Mouse (Mus musculus) lung, embryonic 15.5 days (tissue): ENCODE data around the gene Lsp1. TPM values are rescaled to one million over a fixed set of nuclear protein-coding genes. Genes with fewer than 3 reads are reported as not detected.

Experiments
- ATAC-seq: fragments of 200-750 bp; cut with Nextera tagmentation; 2 replicates; pipeline ENCODE4 v1.8.0; 2017; ENCODE audit warnings: moderate number of reproducible peaks, borderline replicate concordance; ENCODE audit not compliant: low FRiP score, low TSS enrichment; ENCODE audit errors: extremely low read depth
- H3K27ac ChIP-seq: fragments of 300-500 bp; sonication (generic); 2 replicates; pipeline ENCODE4 v1.5.1; 2015; ENCODE audit warnings: moderate library complexity, mild to moderate bottlenecking, inconsistent platforms
- H3K27me3 ChIP-seq: fragments of 300-500 bp; sonication (generic); 2 replicates; pipeline ENCODE4 v1.6.1; 2015; ENCODE audit warnings: inconsistent platforms
- H3K36me3 ChIP-seq: fragments of 300-500 bp; sonication (generic); 2 replicates; pipeline ENCODE4 v1.6.1; 2015; ENCODE audit warnings: inconsistent platforms
- H3K4me1 ChIP-seq: fragments of 300-500 bp; sonication (generic); 2 replicates; pipeline ENCODE4 v1.6.1; 2015; ENCODE audit warnings: inconsistent platforms
- H3K4me2 ChIP-seq: fragments of 300-500 bp; sonication (generic); 2 replicates; pipeline ENCODE4 v1.6.1; 2015; ENCODE audit warnings: inconsistent platforms, mild to moderate bottlenecking, moderate library complexity
- H3K4me3 ChIP-seq: fragments of 300-500 bp; sonication (generic); 2 replicates; pipeline ENCODE4 v1.5.1; 2015; ENCODE audit warnings: mild to moderate bottlenecking, inconsistent platforms
- H3K9ac ChIP-seq: fragments of 300-500 bp; sonication (generic); 2 replicates; pipeline ENCODE4 v1.6.1; 2015; ENCODE audit warnings: inconsistent platforms
- H3K9me3 ChIP-seq: fragments of 300-500 bp; sonication (generic); 2 replicates; pipeline ENCODE4 v1.6.1; 2016; ENCODE audit warnings: inconsistent platforms
- WGBS: fragments of 180-500 bp; shearing (Covaris S2); methylation state at CpG from one replicate; pipeline ENCODE4 v1.1.7; 2015; 5-methylcytosine and 5-hydroxymethylcytosine counted together
- polyA plus RNA-seq: library from polyadenylated mRNA; unstranded; fragments of >200 nt; fragmentation: Nextera tagmentation; extraction: Ambion mirVana; gene quantifications from 2 replicates; pipeline ENCODE4 v1.2.1, GENCODE M21; 2015

Gene Lsp1
- polyA plus RNA-seq, 1 experiment from 2014 or later, result 130 TPM

DNA sequence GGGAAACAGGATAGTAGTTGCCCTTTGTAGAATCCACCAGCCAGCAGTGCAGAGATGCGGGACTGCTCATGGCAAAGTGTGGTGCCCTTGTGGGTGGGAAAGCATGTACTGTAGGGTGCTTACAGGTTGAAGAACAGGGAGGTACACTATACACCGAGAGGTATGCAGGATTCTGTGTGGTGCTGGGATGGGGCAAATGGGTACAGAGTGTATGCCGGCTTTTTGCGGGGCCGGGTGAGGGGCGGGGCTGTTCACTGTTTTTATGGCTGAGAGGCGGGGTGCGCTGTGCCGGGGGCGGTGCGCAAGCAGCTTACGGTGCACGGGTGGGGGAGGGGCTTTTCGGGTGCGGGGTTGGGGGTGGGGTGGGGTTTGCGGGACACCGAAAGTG, 72.1 kb downstream of the Lsp1 start, which contains the start of gene Mrpl23:
Gene Mrpl23 (plus strand): TSS at position 16 of the 388 bp plus-strand sequence.
- peaks cover 60% of the 10 kb centered on the region for H3K4me1 ChIP-seq

DNA sequence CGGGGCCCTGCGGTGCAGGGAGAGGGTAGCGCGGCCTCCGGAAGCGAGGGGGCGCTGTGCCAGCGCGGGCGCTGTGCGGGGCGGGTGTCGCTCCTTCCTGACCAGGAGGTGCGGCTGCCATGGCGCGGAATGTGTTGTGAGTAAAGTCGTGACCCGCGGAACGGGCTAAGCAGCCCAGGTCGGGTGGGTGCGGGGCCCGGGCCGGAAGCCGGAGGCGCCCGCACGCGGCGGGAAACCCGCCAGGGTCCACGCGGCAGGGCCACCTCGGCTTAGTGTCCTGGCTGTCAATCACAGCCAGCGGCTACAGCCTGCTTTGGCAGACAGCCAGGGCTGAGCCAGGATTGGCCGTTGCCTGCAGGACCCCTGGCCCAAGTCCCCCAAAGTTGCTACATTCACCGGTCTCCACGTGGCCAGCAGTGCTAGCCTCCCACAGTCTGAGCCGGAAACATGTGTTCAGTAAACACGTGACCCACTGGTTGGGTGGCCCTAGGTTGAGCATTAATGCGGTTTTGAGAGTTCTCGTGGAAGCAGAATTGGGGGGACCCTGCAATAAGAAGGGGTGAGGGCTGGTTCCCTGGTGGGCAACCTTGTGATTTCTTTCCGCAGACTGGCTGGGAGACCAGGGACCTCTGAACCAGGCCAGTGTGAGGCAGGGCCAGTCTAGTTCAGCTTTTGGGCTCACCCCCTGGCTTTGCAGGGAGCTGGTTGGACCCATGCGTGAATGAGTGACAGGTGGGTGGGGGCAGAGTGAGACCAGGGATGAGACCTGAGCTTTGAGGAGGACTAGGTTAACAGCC, 72.6 kb downstream of the Lsp1 start:
- H3K9ac ChIP-seq, result peak overlapping the region; percentile 68
- peak; percentile 81 for ATAC-seq
- H3K4me3 ChIP-seq, result peak overlapping the region; percentile 58
- peaks cover 57% of the 10 kb centered on the region for H3K4me1 ChIP-seq
- H3K9me3 ChIP-seq, result no peaks in the 10 kb centered on the region
- H3K36me3 ChIP-seq, result peaks cover 3% of the 10 kb centered on the region; the same call in 1 of the 2 replicates
- peak overlapping the region; percentile 63 for H3K4me2 ChIP-seq
- no peaks in the 10 kb centered on the region for H3K27me3 ChIP-seq
- peak overlapping the region; percentile 93 for H3K27ac ChIP-seq
- WGBS, result 2% methylated on average over 43 of the region's 44 CpGs

More for the DNA sequence above, 72.1 kb downstream of the Lsp1 start, which contains the start of gene Mrpl23:
- peak within 1 kb of the TSS; percentile 58 for H3K4me3 ChIP-seq
- peaks cover 3% of the 10 kb centered on the region; the same call in 1 of the 2 replicates for H3K36me3 ChIP-seq
- H3K27me3 ChIP-seq, result no peaks in the 10 kb centered on the region
- no peaks in the 10 kb centered on the region for H3K9me3 ChIP-seq
- WGBS, result 4% methylated on average over 17 of the region's 17 CpGs
- peak; percentile 63 for ATAC-seq
- H3K27ac ChIP-seq, result peak within 1 kb of the TSS; percentile 93
- H3K9ac ChIP-seq, result peak within 1 kb of the TSS; percentile 68
- H3K4me2 ChIP-seq, result peak within 1 kb of the TSS; percentile 63

DNA sequence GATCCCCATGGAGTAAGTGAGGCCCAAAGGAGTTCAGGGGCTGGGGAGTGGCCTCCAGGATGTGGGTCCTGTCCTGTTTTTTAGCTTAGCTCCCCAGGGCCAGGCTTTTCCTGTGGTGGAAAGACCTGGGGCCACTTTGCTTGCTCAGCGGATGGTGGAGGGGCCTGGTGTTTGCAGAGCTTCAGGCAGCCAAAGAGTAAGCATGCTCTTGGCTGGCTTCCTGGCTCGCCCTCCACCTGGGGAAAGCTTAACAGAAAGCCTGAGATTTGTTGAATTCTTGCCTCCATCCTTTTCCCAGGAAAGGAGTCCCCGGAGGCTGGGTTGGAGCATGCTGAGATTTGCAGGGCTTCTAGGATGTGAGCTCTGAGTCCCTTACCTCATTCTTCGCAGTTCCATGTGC, 74.5 kb downstream of the Lsp1 start:
- Histone ChIP-seq H3K4me3 (no peak overlapping the region), H3K4me2 (no peak overlapping the region; the same call in 1 of the 2 replicates), H3K4me1 (peaks cover 63% of the 10 kb centered on the region), H3K27ac (peak overlapping the region; percentile 93), H3K27me3 (no peaks in the 10 kb centered on the region), H3K36me3 (peaks cover 3% of the 10 kb centered on the region; the same call in 1 of the 2 replicates), H3K9me3 (no peaks in the 10 kb centered on the region), H3K9ac (peak overlapping the region; percentile 2; the same call in 1 of the 2 replicates)
- 42% methylated on average over 4 of the region's 4 CpGs for WGBS
- no peak for ATAC-seq

DNA sequence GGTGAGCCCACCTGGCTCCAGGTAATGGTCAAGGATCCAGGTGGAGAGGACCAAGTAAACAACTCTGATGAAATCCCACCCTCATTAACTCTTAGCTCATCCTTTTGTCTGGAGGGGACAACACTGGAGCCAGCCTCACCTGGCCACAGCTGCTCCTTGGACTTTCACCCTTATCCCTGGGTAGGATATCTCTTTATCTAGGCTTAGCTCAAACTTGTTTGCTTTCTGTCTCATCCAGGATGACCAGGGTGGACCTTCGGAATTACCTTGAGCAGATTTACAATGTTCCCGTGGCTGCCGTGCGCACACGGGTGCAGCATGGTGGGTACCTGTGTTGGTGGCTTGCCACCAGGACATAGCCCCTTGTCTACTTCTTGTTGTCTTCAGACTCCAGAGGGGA, 75.2 kb downstream of the Lsp1 start:
- WGBS, result 92% methylated on average over 5 of the region's 5 CpGs
- peaks cover 67% of the 10 kb centered on the region for H3K4me1 ChIP-seq
- no peaks in the 10 kb centered on the region for H3K27me3 ChIP-seq
- H3K9ac ChIP-seq, result 0 out of 2 replicates have a peak overlapping the region, but pooled peaks have one; percentile 2
- peak overlapping the region; percentile 93 for H3K27ac ChIP-seq
- no peaks in the 10 kb centered on the region for H3K9me3 ChIP-seq
- peaks cover 6% of the 10 kb centered on the region; the same call in 1 of the 2 replicates for H3K36me3 ChIP-seq
- H3K4me2 ChIP-seq, result no peak overlapping the region
- no peak overlapping the region for H3K4me3 ChIP-seq
- ATAC-seq, result no peak

DNA sequence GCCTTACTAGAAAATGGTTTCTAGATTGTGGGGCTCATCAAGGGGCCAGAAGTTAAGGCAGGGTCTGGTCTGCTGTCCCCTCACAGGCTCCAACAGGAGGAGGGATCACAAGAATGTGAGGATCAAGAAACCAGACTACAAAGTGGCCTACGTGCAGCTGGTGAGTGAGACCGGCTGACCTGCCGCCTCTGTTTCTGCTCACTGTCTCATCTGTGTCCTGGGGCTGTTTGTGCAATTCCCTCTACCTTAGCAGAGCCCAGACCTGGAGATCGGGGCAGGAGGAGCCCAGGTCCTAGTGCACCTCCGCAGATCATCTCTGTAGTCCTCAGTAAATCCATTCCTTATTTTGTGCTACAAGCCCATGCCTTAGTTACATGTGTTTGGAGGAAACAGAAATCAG, 76.6 kb downstream of the Lsp1 start:
- Histone ChIP-seq H3K27ac (no peak overlapping the region), H3K4me2 (no peak overlapping the region), H3K9me3 (no peaks in the 10 kb centered on the region), H3K4me1 (peaks cover 71% of the 10 kb centered on the region), H3K9ac (no peak overlapping the region), H3K36me3 (peaks cover 7% of the 10 kb centered on the region; the same call in 1 of the 2 replicates), H3K4me3 (no peak overlapping the region), H3K27me3 (no peaks in the 10 kb centered on the region)
- ATAC-seq, result no peak
- WGBS, result 70% methylated on average over 5 of the region's 5 CpGs

DNA sequence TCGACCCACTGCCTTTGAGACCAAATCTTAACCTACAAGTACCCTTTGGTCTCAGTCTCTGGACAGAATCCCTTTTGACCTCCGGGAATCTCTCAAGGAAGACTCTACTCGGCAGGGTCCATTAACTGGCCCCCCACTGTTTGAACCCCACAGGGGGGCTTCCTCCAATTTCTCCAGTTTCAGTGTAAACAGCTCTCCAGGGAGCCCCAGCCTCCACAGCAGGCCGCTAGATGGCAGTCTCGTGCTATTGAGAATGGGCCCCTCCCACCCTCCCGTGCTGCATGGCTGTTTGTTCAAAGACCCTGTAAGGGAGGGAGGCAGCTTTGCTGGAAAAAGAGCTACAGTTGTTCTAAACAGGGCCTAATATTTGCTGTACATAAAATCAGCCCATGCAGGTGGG, 77.3 kb downstream of the Lsp1 start:
- no peak overlapping the region for H3K4me2 ChIP-seq
- ATAC-seq, result peak; percentile 60
- no peak overlapping the region for H3K4me3 ChIP-seq
- H3K36me3 ChIP-seq, result peaks cover 7% of the 10 kb centered on the region; the same call in 1 of the 2 replicates
- peaks cover 72% of the 10 kb centered on the region for H3K4me1 ChIP-seq
- no peak overlapping the region for H3K9ac ChIP-seq
- peak overlapping the region; percentile 86 for H3K27ac ChIP-seq
- WGBS, result 11% methylated on average over 6 of the region's 6 CpGs
- no peaks in the 10 kb centered on the region for H3K27me3 ChIP-seq
- no peaks in the 10 kb centered on the region for H3K9me3 ChIP-seq

DNA sequence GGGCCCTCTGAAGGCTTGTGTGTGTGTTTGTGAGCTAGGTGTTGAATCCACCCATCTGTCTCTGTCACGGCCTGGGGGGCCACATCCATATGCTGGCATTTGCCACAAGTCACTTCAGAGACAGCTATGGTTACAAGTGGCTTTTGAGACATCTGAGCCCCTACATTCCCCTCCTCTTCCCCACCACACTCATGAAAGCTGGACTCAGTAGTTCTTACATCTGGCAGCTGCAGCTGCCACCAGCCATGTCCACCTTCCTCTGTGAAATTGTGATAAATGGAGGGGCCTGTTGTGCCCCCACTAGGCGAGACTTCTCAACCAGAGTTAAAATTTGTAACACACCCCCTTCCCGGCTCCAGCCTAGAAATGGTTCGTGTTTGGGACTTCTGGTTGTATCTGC, 77.7 kb downstream of the Lsp1 start:
- 16% methylated on average over 4 of the region's 4 CpGs for WGBS
- H3K4me2 ChIP-seq, result no peak overlapping the region

DNA sequence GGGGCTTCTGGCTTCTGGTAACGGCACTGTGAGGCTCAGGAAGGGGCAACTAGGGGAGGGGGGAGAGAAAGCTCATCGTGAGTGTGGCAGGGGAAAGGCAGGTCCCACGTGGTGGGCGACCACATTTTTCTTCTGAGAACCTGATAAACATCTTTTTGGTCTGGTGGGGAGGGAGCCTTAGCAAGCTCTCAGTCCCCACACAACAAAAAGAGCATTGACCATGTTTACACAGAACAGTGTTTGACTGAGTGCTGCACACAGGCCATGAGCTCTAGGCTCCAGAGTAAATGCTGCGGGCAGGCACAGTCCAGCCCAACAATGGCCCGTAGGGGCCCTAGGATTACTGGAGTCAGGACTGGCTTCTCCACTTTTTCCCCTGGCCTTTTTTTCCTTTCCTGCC, 78.2 kb downstream of the Lsp1 start:
- no peak for ATAC-seq
- Histone ChIP-seq H3K9ac (no peak overlapping the region), H3K4me3 (no peak overlapping the region), H3K9me3 (no peaks in the 10 kb centered on the region), H3K27me3 (no peaks in the 10 kb centered on the region), H3K4me1 (peaks cover 70% of the 10 kb centered on the region), H3K36me3 (peaks cover 7% of the 10 kb centered on the region; the same call in 1 of the 2 replicates), H3K4me2 (no peak overlapping the region), H3K27ac (peak overlapping the region; percentile 86)
- WGBS, result 19% methylated on average over 6 of the region's 6 CpGs

More for the DNA sequence above, 77.7 kb downstream of the Lsp1 start:
- Histone ChIP-seq H3K4me3 (no peak overlapping the region), H3K27me3 (no peaks in the 10 kb centered on the region), H3K4me1 (peaks cover 74% of the 10 kb centered on the region), H3K9ac (no peak overlapping the region), H3K27ac (peak overlapping the region; percentile 86), H3K36me3 (peaks cover 7% of the 10 kb centered on the region; the same call in 1 of the 2 replicates), H3K9me3 (no peaks in the 10 kb centered on the region)
- ATAC-seq, result no peak

DNA sequence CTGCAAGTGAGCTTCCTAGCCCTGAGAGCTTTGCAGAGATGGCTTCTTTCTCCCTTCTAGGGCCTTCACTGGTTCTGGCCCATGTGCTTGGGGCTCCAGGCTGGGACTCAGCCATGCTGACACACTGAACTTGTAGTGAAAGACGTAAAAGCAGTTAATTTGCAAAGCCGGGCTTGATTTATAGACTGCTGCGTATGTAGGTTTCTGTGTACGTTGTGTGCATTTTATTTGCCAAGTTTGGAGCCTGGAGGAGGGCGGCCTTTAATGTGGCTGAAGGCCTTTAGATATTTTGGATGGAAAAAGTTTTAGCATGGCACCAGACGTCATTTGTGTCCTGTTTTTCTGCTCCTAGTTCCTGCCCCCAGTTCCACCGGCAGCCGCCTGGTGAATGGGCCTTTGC, 79.2 kb downstream of the Lsp1 start:
- Histone ChIP-seq H3K4me2 (no peak overlapping the region), H3K27ac (peak overlapping the region; percentile 86), H3K9ac (no peak overlapping the region), H3K9me3 (no peaks in the 10 kb centered on the region), H3K36me3 (peaks cover 7% of the 10 kb centered on the region; the same call in 1 of the 2 replicates), H3K27me3 (no peaks in the 10 kb centered on the region), H3K4me3 (no peak overlapping the region), H3K4me1 (peaks cover 60% of the 10 kb centered on the region)
- WGBS, result 33% methylated on average over 8 of the region's 8 CpGs
- no peak for ATAC-seq

DNA sequence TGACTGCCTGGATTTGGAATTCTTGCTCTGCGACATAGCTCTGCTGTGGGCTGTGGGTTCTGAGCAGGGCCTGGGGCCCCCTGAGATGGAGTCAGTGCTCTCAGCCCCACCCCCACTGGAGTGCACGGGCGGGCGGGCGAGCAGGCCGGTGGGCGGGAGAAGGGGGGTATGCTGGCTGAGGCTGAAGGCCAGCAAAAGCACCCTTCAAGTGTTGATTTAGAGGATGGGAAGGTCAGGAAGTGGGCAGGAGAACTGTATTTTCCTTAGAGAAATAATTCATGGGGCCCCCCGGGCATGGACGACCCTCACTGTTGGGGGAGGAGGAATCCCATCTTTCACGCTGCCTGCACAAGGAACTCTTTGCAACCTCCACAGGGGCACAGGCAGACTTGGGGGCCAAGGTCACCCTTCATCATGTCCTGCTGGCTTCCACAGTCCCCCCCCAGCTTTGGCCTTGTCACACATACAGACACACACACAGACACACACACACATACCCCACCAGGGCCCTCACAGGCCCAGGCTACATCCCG, 82.2 kb downstream of the Lsp1 start:
- Histone ChIP-seq H3K36me3 (peaks cover 4% of the 10 kb centered on the region; the same call in 1 of the 2 replicates), H3K9ac (no peak overlapping the region), H3K4me3 (no peak overlapping the region), H3K4me1 (peaks cover 53% of the 10 kb centered on the region), H3K27ac (peak overlapping the region; percentile 26), H3K27me3 (no peaks in the 10 kb centered on the region), H3K4me2 (peak overlapping the region; percentile 9; the same call in 1 of the 2 replicates), H3K9me3 (no peaks in the 10 kb centered on the region)
- WGBS, result 11% methylated on average over 11 of the region's 11 CpGs
- ATAC-seq, result peak; percentile 39; the same call in 1 of the 2 replicates
